Mouse (Mus musculus): ENCODE results near the gene Bak1.
A peak's percentile ranks its signal among the peaks of the same experiment; 100 is the strongest.
"Not testable (repeated sequence)": the region's sequence is repeated elsewhere in the genome, so short reads cannot be mapped to it uniquely, and the experiment has no call there.

Bak1 gene

DNA sequence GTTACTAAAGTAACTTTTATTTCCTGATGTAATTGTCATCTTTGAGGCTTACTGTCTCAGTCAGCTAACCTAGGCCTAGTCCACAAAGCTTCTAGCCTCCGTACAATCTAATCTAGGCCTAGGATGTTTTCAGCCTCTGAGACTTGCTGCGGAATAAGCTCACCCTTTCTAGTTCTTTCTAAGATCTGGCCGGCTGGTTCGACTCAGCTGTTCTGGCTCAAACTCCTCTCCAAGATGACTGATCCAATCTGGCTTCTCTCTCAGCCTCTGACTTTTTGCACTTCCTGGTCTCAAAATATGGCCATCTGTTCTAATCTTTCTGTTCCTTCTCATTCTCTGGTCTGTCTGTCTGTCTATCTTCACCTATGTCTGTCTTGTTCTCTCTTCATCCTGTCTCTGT, 45.4 kb downstream of the Bak1 start:
- no peak for DNase-seq (ENCODE audit: extremely low read depth, low read depth)

DNA sequence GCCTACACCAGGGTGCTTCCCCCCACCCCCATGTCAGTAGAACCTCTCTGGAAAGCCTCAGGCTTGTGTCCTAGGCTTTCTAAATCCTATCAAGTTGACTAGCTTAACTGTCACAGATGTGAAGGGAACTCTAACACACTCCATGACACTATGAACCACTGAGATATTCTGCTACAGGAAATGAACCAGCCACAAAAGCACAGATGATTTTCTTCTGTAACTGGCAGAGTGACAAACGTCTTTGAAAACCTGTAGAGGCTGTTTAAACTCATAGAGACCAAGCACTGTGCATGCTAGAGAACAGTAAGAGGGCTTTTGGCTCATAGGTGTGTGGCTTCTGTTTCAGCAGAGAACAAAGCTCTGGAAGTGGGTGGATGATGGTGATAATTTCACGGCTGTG, 47.8 kb downstream of the Bak1 start:
- peak; percentile 53 for DNase-seq (ENCODE audit: extremely low read depth, low read depth)

DNA sequence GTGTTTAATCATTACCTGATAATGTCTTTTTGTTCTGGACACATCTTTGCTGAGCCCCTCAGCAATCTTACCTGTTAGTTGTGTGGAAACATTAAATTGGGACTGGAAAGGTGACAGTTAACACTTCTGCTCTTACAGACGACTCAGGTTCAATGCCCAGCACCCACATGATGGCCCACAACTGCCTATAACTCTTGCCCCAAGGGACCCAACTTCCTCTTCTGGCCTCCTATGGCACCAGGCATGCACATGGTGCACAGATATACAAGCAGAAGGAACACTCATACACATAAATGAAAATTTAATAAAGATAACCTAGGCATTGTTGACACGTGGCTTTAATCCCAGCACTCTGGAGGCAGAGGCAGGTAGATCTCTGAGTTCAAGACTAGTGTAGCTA, 49.4 kb downstream of the Bak1 start:
- DNase-seq (ENCODE audit: extremely low read depth, low read depth) = no peak

DNA sequence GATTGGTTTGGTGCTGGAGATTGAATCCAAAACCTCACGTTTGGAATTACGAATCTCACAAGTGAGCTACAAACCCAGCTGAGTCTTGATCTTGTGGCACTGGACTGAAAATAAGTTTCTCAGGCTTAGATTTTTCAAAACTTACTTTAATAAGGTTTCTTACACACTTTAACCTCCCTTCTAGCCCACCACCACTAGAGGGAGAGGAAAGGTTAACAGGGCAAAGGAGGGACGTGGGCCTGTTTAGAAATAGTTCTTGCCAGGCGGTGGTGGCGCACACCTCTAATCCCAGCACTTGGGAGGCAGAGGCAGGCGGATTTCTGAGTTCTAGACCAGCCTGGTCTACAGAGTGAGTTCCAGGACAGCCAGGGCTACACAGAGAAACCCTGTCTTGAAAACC, 51.5 kb downstream of the Bak1 start:
- DNase-seq (ENCODE audit: extremely low read depth, low read depth) = not testable (repeated sequence)

DNA sequence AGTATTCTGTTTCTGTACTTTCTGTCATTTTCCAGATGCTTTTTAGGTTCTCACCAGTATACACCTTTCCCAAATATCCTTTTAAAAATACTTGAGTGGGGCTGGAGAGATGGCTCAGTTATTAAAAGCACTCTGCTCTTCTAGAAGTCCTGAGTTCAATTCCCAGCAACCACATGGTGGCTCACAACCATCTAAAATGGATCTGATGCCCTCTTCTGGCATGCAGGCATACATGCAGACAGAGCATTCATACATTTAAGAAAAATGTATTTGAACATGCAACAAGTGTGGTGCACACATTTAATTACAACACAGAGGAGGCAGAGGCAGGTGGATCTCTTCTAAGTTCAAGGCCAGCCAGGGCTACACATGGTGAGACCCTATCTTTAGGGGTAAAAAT, 53.4 kb downstream of the Bak1 start:
- DNase-seq (ENCODE audit: extremely low read depth, low read depth) = no peak

DNA sequence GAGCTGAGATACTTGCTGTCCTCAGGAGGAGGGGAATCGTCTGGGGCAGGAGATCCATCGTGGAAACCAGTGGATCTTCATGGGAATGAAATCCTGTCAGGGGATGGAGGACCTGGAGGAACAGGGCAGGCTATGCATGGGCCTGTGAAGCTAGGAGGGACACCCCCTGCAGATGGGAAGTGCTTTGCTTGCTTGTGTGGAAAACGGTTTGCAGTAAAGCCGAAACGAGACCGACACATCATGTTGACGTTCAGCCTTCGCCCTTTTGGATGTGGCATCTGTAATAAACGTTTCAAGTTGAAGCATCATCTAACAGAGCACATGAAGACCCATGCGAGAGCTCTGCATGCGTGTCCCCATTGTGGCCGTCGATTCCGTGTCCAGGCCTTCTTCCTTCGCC, 54.3 kb downstream of the Bak1 start:
- DNase-seq (ENCODE audit: extremely low read depth, low read depth) = no peak

DNA sequence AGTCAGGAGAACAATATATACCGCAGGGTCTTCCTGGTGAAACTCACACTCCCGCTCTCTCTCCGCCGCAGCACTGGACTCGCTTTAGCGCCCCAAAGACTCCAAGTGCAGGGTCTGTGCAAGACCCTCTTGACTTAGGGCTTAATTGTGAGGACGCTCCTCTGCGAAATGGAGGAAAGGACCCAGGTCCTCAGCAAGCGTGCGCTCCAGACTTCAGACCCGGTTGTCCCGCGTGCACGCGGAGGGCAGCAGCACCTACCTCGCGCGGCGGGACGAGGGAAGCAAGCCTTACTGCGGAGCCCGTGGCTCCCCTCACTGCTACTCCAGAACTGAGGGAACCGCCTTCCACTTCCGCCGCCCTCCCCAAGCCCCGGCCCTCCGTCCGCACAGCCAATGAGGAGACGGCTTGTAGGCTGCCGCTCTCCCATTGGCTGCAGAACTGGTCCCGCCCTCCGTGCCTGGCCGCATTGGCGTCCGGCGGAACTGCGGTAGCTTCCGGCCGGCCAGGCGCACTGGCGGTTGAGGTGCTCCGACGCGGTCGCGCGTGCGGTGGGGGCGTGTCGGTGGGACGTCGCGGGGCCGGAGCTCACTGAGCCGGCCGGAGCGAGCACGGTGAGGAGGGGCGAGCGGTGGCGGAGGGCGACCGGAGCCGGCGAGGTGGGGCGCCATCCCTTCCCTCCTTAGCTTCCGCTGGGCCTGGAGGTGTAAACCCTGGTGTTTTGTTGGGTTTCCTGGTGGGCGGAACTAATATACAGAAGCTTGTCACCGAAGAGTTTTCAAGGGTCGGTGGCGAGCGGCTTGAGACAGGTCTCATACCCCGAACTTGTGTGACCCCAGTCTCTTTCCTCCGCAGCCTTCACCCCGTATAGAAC, 55.9 kb downstream of the Bak1 start, which contains the start of gene Zbtb9:
TSS of gene Zbtb9 (plus strand) at position 465 of the 872 bp plus-strand sequence.
- DNase-seq (ENCODE audit: extremely low read depth, low read depth) = peak; percentile 89

DNA sequence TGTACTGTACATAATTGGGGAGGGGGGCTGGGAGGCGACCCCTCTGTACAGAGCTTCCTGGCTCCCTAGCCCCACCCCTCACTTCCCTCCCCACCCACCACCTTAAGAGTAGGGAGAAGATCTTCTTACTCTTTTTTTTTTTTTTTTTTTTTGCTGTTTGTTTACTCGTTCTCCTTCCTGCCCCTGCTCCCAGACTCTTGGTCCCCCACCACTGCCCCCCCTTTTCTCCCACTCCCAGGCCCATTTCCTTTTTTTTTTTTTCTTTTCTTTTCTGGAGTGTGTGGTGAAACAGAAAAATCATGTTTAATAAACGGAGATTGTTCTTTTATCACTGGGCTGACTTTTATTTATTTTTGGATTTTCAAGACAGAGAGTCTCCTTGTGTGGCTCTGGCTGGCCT, 56.7 kb downstream of the Bak1 start:
- no peak for DNase-seq (ENCODE audit: extremely low read depth, low read depth)

DNA sequence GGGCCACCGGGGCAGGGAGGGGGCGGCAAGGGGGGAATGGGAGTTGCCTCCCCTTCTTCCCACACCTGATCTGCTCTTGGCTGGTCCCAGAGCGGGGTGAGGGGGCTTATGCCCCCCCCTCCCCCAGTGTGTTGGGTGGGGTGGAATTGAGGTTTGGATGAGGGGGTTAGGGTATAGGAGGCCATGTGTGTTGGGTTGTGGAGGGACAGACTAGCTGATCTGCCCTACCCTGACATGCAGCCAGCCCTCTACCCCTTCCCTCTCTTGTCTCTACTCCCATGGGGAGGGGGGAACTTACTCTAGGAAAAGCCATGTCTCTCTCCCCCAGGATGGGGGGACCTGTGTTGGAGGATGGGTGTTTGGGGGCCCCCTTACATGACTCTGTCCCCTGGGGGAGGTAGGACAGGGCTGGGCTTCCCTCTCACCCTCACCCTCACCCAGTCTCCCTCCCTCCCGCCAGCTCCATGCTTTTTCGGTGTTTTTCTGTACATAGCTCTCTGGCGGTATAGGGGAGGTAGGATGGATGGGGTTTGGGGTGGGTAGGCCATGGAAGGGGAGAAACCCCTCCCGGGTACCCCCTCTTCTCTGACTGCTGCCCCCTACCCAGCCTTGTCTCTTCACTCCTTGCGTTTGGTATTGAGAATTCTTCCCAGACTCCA, 57.4 kb downstream of the Bak1 start:
- DNase-seq (ENCODE audit: extremely low read depth, low read depth) = no peak

DNA sequence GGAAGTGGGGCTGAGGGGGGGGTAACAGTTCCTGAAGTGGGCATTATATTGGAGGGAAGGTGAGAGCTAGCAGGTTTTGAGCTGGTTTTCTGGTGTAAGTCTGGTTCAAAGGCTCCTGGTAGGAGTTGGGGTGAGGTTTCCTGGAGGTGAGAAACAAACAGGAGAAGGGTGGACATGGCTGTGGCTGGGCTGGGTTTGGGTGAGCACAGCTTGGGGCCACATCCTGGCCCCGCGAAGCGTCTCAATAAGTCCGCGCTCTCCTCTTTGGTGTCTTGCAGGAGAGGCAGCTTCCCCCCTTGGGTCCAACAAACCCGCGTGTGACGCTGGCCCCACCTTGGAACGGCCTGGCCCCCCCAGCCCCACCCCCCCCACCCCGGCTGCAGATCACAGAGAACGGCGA, 58.6 kb downstream of the Bak1 start:
- DNase-seq (ENCODE audit: extremely low read depth, low read depth) = no peak

Measured in MEL-GATA-1-ER (cell line).